Mouse (Mus musculus) thymus, adult 2 months (tissue): ENCODE measurements around the gene Lyl1.

ENCODE experiments used
- CTCF ChIP-seq: fragments of 200-500 bp; IDR thresholded peaks from 2 replicates; pipeline ENCODE4 v1.5.1; 2012; ENCODE audit warnings: mild to moderate bottlenecking, control low read depth, low read length, moderate library complexity, borderline replicate concordance; ENCODE audit not compliant: control insufficient read depth, poor library complexity, insufficient read depth; ENCODE audit errors: extremely low read depth
- POLR2A ChIP-seq: fragments of 200-500 bp; IDR thresholded peaks from 2 replicates; pipeline ENCODE4 v1.6.1; 2012; ENCODE audit warnings: mild to moderate bottlenecking, low read length, control low read depth, moderate library complexity; ENCODE audit not compliant: control insufficient read depth, poor library complexity, insufficient read depth; ENCODE audit errors: extremely low read depth

GRCm38 (mm10) chr8:84712759-84713120 is 11.5 kb downstream of the Lyl1 start:
- TF ChIP-seq CTCF (no peak), POLR2A (no peak)
